Mouse (Mus musculus): ENCODE measurements at regions not wholly inside any gene's neighbourhood (a gene's known extent, or its start where the extent isn't known, plus 50 kb on each side); places are given as distances from the start of the nearest gene placed in this dataset.

DNA sequence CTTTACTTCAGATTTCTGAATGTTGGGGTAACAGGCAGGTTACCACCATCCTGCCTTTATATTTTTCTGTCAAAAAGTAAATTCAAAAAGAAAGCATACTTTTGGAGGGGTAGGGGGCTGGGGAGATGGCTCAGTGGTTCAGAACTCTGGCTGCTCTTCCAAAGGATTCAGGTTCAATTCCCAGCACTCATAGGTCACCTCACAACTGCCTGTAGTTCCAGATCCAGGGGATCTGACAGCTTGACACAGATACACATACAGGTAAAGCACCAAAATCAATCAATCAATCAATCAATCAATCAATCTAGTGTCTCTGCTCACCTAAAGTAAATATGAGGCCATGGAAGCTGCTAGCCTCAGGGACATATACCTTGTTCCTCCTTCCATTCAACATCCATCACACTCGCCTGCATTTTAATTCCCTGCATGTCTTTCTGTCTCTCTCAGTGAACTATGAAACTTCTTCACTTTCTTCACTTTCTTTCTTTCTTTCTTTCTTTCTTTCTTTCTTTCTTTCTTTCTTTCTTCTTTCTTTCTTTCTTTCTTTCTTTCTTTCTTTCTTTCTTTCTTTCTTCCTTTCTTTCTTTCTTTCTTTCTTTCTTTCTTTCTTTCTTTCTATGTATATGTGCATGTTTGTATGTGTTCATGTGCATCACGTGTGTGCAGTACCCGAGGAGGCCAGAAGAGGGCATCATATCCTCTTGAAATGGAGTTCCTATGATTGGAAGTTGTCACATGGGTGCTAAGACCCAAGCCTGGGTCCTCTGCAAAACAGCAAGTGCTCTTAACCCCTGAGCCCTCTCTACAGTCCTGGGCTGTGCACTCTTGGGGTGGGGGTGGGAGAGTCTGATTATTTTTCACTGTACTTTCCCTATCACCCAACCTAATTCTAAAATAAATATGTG, 59.6 kb upstream of the Cpsf6 start:
- 93% methylated on average over 3 of the region's 3 CpGs for WGBS
- ATAC-seq (ENCODE audit: insufficient read depth, low FRiP score, low read depth) = peak; percentile 23; the same call in 1 of the 2 replicates

DNA sequence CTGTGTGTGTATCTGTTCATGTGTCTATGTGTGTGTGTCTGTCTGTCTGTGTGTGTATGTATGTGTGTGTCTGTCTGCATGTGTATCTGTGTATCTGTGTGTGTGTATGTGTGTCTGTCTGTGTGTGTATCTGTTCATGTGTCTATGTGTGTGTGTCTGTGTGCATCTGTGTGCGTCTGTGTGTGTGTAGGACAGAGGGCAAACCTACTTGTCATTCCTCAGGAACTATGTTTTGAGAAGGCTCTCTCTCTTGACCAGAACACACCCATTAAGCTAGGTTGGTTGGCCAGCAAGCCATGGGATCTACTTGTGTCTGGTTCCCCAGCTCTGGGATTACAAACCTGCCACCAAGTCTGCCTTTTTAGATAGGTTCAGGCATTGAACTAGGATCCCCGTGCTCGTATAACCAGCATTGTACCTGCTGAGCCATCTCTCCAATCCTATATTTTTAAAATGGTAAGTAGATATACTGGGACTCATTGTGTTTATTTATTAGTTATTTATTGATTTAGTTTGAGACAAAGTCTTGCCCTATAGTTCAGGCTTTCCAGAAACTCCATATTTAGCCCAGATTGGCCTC, 58.9 kb upstream of the Cpsf6 start:
- no peaks in the 10 kb centered on the region for H3K27me3 ChIP-seq (replicated peaks)
- 90% methylated on average over 3 of the region's 3 CpGs for WGBS
- H3K4me3 ChIP-seq (replicated peaks) = no peak overlapping the region
- no peak overlapping the region for H3K4me2 ChIP-seq
- H3K36me3 ChIP-seq = no peaks in the 10 kb centered on the region
- no peak overlapping the region for H3K27ac ChIP-seq
- no peaks in the 10 kb centered on the region for H3K9me3 ChIP-seq
- ATAC-seq (ENCODE audit: insufficient read depth, low FRiP score, low read depth) = no peak
- no peak overlapping the region for H3K9ac ChIP-seq
- H3K4me1 ChIP-seq = peaks cover 7% of the 10 kb centered on the region; the same call in 1 of the 2 replicates

More for the DNA sequence above, 59.6 kb upstream of the Cpsf6 start:
- Histone ChIP-seq H3K4me2 (no peak overlapping the region), H3K27me3 (replicated peaks) (no peaks in the 10 kb centered on the region), H3K36me3 (no peaks in the 10 kb centered on the region), H3K4me3 (replicated peaks) (no peak overlapping the region), H3K4me1 (peaks cover 7% of the 10 kb centered on the region; the same call in 1 of the 2 replicates), H3K27ac (no peak overlapping the region), H3K9me3 (no peaks in the 10 kb centered on the region), H3K9ac (no peak overlapping the region)

DNA sequence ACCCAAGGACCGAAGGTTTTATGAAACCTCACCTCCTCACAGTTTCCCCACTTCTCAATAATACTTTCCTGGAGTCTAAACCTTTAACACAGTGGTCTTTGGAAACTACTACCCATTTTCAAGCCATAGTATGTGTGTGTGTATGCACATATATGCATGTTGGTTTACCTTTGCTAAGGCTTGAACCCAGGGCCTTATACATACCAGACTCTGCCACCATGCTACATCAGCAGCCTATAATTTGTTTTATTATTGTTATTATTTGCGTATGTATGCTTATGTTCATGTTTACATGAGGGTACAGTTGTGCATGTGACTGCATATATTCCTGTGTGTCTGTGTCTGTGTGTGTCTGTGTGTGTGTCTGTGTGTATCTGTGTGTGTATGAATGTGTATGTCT, 58.2 kb upstream of the Cpsf6 start:
- ATAC-seq (ENCODE audit: insufficient read depth, low FRiP score, low read depth) = no peak
- Histone ChIP-seq H3K9me3 (no peaks in the 10 kb centered on the region), H3K9ac (no peak overlapping the region), H3K27me3 (replicated peaks) (no peaks in the 10 kb centered on the region), H3K4me2 (no peak overlapping the region), H3K36me3 (no peaks in the 10 kb centered on the region), H3K27ac (no peak overlapping the region), H3K4me3 (replicated peaks) (no peak overlapping the region), H3K4me1 (peaks cover 7% of the 10 kb centered on the region; the same call in 1 of the 2 replicates)
- 89% methylated on average over 2 of the region's 2 CpGs for WGBS

DNA sequence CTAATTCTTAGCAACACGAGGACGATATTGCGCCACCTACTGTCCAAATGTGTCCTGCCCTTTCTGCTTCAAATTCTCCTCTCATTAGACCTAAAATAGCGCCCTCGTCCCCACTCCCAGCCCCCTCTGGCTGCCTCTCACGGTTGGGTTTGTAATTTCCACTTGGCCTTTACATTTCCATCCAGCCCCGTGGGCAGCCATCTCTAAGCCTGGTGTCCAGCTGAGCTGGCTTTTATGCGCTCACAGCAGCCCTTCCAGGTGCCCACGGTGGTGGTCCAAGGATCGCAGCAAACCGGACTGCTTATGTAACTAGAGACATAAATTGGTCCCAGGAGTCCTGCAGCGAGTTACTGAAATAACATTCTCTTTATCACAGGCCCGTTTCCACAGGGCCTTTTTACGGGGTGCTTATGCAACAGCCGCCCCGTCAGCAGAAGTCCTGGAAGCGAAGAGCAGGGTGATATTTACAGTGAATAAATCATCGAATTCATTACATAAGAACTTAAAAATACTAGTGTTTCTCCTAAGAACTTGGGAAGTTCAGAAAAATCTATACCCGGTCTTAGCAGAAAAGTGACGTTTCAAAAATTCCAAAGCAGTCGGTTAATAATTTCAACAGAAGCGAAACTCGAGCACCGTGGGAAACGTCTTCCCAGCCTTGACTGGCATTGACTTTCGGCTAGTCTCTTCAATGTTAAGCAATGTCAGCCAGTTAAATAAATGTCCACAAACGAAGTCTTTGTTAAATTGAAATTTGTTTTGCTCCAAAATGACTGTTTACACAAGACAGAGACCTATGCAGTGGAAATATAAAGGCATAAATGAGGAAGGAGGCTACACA, 57.3 kb upstream of the Cpsf6 start:
- H3K4me1 ChIP-seq = peaks cover 7% of the 10 kb centered on the region; the same call in 1 of the 2 replicates
- no peak overlapping the region for H3K9ac ChIP-seq
- no peaks in the 10 kb centered on the region for H3K9me3 ChIP-seq
- H3K27ac ChIP-seq = no peak overlapping the region
- no peak overlapping the region for H3K4me2 ChIP-seq
- H3K27me3 ChIP-seq (replicated peaks) = no peaks in the 10 kb centered on the region
- WGBS = 46% methylated on average over 27 of the region's 27 CpGs
- no peak for ATAC-seq (ENCODE audit: insufficient read depth, low FRiP score, low read depth)
- no peaks in the 10 kb centered on the region for H3K36me3 ChIP-seq
- H3K4me3 ChIP-seq (replicated peaks) = no peak overlapping the region

DNA sequence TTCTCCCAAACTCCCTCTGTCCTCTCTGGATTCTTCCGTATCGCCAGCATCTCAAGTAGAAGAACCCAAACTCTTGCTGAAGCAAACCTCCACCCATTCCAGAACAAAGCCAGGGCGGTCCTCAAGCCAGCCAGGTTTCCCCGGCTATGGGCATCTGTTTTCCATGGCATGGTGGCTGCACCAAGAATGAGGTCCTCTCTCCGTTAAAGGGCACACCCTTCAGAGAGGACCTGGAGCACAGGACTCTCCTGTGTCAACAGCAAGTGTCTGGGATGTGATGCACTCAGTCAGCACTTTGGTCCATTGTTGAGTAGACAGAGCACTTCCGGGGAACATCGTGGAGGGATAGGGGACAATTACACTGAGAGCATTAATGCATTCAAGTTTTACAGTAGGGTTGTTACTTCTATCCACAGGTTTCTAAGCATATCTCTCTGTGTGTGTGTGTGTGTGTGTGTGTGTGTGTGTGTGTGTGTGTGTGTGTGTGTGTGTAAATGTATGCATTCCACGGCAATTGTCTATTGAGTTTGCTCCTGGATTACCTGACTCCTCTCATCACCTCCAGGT, 56.6 kb upstream of the Cpsf6 start:
- 63% methylated on average over 8 of the region's 8 CpGs for WGBS
- no peak for ATAC-seq (ENCODE audit: insufficient read depth, low FRiP score, low read depth)
- H3K27ac ChIP-seq = no peak overlapping the region
- no peaks in the 10 kb centered on the region for H3K36me3 ChIP-seq
- H3K4me3 ChIP-seq (replicated peaks) = no peak overlapping the region
- no peaks in the 10 kb centered on the region for H3K9me3 ChIP-seq
- no peak overlapping the region for H3K4me2 ChIP-seq
- H3K4me1 ChIP-seq = peaks cover 7% of the 10 kb centered on the region; the same call in 1 of the 2 replicates
- H3K27me3 ChIP-seq (replicated peaks) = no peaks in the 10 kb centered on the region
- no peak overlapping the region for H3K9ac ChIP-seq

DNA sequence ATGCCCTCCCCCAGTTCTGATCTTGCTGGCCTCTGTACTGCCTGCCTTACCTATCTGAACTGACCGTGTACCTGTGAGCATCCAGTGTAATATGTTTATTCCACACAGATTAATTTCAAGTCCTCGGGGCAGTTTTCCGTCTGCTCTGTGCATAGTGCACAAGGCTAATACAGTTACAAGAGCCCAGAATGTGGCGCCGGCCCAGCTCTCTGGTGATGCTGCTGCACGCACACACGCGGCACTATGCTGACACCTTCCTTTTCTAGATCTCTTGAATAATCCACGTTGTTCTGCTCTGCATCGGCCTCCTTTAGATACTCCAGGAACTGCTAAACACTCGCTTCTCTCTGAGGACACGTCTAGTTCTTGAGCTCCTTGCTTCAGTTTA, 55.9 kb upstream of the Cpsf6 start:
- Histone ChIP-seq H3K9ac (no peak overlapping the region), H3K27ac (no peak overlapping the region), H3K27me3 (replicated peaks) (no peaks in the 10 kb centered on the region), H3K36me3 (no peaks in the 10 kb centered on the region), H3K4me2 (peak overlapping the region; percentile 73), H3K4me1 (peaks cover 7% of the 10 kb centered on the region; the same call in 1 of the 2 replicates), H3K4me3 (replicated peaks) (peak overlapping the region; percentile 29; the same call in 1 of the 2 replicates), H3K9me3 (no peaks in the 10 kb centered on the region)
- whole genome bisulfite sequencing = 51% methylated on average over 12 of the region's 12 CpGs
- 0 out of 2 replicates have a peak, but pooled peaks have one; percentile 20 for ATAC-seq (ENCODE audit: insufficient read depth, low FRiP score, low read depth)

DNA sequence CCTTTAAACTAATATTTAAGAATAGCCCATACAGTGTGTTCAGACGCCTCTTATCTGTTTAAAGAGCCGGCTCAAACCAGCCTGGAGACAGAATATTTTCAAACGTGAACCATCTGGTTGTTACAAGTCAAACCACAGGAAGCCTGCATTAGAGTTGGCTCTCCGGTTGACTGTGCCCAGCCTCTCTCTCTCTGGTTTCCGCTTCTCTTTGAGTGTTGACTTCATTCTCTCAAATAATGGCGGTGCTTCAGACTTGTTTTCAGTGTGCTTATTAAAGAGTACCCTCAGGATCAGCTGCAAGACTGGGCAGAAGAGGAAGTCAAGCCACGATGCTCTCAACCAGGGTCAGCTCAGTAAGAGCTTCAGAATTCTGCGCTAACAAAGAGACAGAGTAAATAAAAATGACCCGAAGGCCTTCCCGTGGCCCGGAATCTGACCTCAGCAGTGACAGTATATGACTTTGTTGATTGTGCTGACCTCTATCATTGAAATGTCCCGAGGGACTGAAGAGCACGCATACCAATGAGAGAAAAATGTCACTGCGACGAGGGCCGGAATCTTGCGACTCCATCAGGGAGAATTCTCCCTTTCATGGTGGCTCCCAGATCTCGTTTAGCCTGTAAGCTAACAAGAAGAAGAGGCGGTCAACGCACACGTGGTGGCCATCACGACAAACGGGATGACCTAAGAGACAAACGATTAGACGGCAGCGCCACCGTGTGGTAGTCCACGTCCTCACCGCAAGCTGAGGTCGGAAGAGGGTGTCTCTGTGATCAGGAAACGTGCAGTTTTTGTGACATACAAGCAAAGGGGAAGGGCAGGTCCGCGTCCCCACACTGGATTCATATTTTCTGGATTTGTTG, 55.3 kb upstream of the Cpsf6 start:
- Histone ChIP-seq H3K9me3 (no peaks in the 10 kb centered on the region), H3K4me3 (replicated peaks) (peak overlapping the region; percentile 29), H3K9ac (no peak overlapping the region), H3K4me2 (peak overlapping the region; percentile 73), H3K27me3 (replicated peaks) (no peaks in the 10 kb centered on the region), H3K36me3 (no peaks in the 10 kb centered on the region), H3K27ac (no peak overlapping the region), H3K4me1 (peaks cover 7% of the 10 kb centered on the region; the same call in 1 of the 2 replicates)
- 7% methylated on average over 33 of the region's 33 CpGs for WGBS
- peak; percentile 44; the same call in 1 of the 2 replicates for ATAC-seq (ENCODE audit: insufficient read depth, low FRiP score, low read depth)

DNA sequence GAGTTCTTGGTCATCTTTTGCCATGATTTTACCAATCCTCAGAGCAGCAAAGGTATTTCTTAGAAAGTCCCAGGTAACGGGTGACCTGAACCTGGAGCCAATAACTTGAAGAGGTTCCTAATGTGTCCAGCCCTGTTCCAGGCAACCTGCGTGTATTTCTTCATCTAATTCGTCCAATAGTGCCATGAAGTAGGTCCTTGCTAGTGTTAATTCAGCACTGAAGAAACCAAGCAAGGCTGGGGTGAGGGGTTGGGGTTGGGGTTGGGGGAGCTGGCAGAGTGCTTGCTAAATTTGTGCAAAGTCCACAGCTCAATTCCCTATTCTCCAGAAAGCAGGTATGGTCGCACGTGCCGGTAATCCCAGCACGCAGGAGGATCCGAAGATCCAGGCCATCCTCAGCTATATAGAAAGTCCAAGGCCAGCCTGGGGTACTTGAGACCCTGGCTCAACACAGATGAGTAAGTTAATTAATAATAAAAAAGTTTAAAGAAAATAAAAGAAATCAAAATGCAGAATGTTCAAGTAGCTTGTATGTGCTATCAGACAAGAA, 54.6 kb upstream of the Cpsf6 start:
- H3K9ac ChIP-seq = no peak overlapping the region
- peaks cover 7% of the 10 kb centered on the region; the same call in 1 of the 2 replicates for H3K4me1 ChIP-seq
- no peaks in the 10 kb centered on the region for H3K36me3 ChIP-seq
- H3K27ac ChIP-seq = no peak overlapping the region
- H3K27me3 ChIP-seq (replicated peaks) = no peaks in the 10 kb centered on the region
- H3K9me3 ChIP-seq = no peaks in the 10 kb centered on the region
- 92% methylated on average over 8 of the region's 8 CpGs for WGBS
- ATAC-seq (ENCODE audit: insufficient read depth, low FRiP score, low read depth) = no peak
- no peak overlapping the region for H3K4me3 ChIP-seq (replicated peaks)
- no peak overlapping the region for H3K4me2 ChIP-seq

DNA sequence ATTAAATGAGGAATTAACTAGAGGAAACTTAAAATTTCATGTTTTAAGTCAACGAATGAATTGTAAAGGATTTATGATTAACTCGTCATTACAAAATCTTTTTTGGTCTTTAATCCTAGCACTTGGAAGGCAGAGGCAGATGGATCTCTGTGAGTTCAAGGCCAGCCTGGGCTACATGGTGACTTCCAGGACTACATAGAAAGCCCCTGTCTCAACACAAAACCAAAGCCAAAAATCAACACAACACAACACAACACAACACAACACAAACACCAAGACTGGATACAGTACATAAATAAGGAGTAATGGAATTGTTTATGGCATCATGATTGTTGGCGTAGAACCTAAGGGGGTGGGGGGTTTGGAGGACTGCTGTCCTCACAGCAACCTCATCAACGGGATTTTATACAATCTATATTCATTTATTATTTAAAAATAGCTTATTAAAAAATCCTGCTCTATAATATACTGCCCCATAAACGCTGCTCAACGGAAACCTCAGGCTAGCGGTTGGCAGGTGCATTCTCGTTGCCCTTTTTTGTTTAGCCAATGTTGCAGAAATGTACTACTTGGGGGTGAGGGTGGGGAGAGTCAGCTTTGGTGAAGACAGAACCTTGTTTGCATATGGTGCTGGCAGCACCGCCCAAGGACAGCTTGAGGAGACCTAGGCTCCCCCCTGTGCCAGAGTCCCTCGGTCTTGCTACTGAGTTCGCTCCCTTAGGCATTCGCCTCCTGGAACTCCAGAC, 53.9 kb upstream of the Cpsf6 start:
- ATAC-seq (ENCODE audit: insufficient read depth, low FRiP score, low read depth) = no peak
- WGBS = 88% methylated on average over 12 of the region's 12 CpGs
- Histone ChIP-seq H3K9ac (no peak overlapping the region), H3K4me3 (replicated peaks) (no peak overlapping the region), H3K4me1 (peaks cover 7% of the 10 kb centered on the region; the same call in 1 of the 2 replicates), H3K27ac (no peak overlapping the region), H3K36me3 (no peaks in the 10 kb centered on the region), H3K9me3 (no peaks in the 10 kb centered on the region), H3K27me3 (replicated peaks) (no peaks in the 10 kb centered on the region), H3K4me2 (no peak overlapping the region)

DNA sequence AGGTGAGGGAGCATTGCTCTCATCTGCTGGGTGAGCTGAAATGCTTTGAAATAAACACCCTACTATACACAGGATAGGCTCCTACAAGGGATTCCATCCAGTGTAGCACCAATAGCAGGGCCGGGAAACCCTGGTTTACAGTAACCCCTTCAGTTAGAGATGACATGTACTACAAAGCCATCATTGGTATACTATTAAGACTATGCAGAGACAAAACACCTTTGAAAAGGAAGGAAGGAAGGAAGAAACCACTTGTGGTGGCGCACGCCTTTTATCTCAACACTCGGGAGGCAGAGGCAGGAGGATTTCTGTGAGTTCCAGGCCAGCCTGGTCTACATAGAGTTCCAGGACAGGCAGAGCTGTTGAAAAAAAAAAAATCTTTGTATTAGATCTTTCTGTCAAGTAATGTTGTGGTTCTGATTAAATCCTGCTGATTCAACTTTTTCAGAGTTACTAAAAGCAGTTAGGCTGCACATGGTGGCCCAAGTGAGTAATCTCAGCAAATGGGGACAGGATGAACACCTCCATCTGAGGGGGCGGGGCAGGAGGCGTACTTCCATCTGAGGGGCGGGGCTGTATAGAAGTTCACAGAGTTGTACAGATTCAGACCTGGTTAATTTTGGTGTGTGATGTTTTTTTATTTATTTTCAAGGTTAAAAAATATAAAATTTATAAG, 53.2 kb upstream of the Cpsf6 start:
- peak overlapping the region; percentile 50; the same call in 1 of the 2 replicates for H3K4me2 ChIP-seq
- no peak overlapping the region for H3K27ac ChIP-seq
- H3K4me3 ChIP-seq (replicated peaks) = no peak overlapping the region
- H3K4me1 ChIP-seq = peaks cover 7% of the 10 kb centered on the region; the same call in 1 of the 2 replicates
- no peaks in the 10 kb centered on the region for H3K27me3 ChIP-seq (replicated peaks)
- 88% methylated on average over 7 of the region's 7 CpGs for WGBS
- H3K36me3 ChIP-seq = no peaks in the 10 kb centered on the region
- no peak for ATAC-seq (ENCODE audit: insufficient read depth, low FRiP score, low read depth)
- H3K9me3 ChIP-seq = no peaks in the 10 kb centered on the region
- no peak overlapping the region for H3K9ac ChIP-seq
